Mouse (Mus musculus) heart, postnatal 0 days (tissue): ENCODE data around the gene Ppp1r15a.

Experiments used
- CTCF ChIP-seq: IDR thresholded peaks from 2 replicates; pipeline ENCODE4 v1.5.1; 2016; ENCODE audit warnings: antibody characterized with exemption, control low read depth, low read depth
- EP300 ChIP-seq: IDR thresholded peaks from 2 replicates; pipeline ENCODE4 v1.6.1; 2016; ENCODE audit warnings: antibody characterized with exemption, low read depth

GRCm38 (mm10) chr7:45498427-45498826 is 27.6 kb downstream of the Ppp1r15a start:
- no peak for TF ChIP-seq CTCF
- TF ChIP-seq EP300, result no peak
